Comparison of ENCODE assay signal across 17 mouse cellular contexts in genomic region chr8:110183748-110184147, GRCm38 (mm10). TPM values are rescaled to one million over a fixed set of nuclear protein-coding genes. Genes with fewer than 3 reads are reported as not detected.
DNase-seq lines count a peak whose midpoint lies in the region; TF ChIP-seq lines count a peak whose summit lies in the region.
"Had no signal": no experiment of that assay in that cellular context is flagged by ENCODE, and none has a peak within 500 bp of the region (broad histone marks: within the 10 kb centered on the region; RNA-seq: fewer than 3 reads in every experiment).

No protein-coding gene starts in this region.

- H3K9me3 ChIP-seq in ES-E14 (ENCODE audit: control insufficient read depth, insufficient read depth, low read depth, low read length): no peaks in the 10 kb centered on the region
- H3K9me3 ChIP-seq: midbrain, embryonic 12.5 days had no signal

- TF ChIP-seq CTCF in kidney, adult 2 months (conservative IDR thresholded peaks at IDR 0.05; ENCODE audit: insufficient read depth, insufficient read length, low read depth, low read length): no peak

- no peaks in the 10 kb centered on the region for H3K4me1 ChIP-seq in kidney, adult 2 months (ENCODE audit: control insufficient read depth, insufficient read depth, low read length)
- no peaks in the 10 kb centered on the region for H3K4me1 ChIP-seq in ES-E14 (ENCODE audit: control insufficient read depth in 2 of 2, insufficient read depth in 2 of 2, low read length in 2 of 2, poor library complexity in 1 of 2)

- no peaks in the 10 kb centered on the region for H3K27me3 ChIP-seq in kidney, adult 2 months (replicated peaks; ENCODE audit: control insufficient read depth, insufficient read depth, low read length)
- H3K27me3 ChIP-seq: midbrain, embryonic 12.5 days had no signal

- no peak for TF ChIP-seq POLR2A in kidney, adult 2 months (IDR thresholded peaks at IDR 0.05; ENCODE audit: low read depth, low read length)

- 15% methylated on average over 11 of the region's 11 CpGs for WGBS in kidney, adult 2 months

- in situ Hi-C loops in ES-E14 (cut with MboI; ENCODE audit: low sequenced_read_pairs in 2 of 2, unreplicated experiment in 2 of 2): no loop called here

- DNase-seq in adrenal gland, postnatal 10 days: peak; percentile 10
- no peak for DNase-seq in adrenal gland, adult 18-20 months (ENCODE audit: low spot score in 2 of 2)
- DNase-seq in kidney, adult 18-20 months: peak; percentile 13
- no peak for DNase-seq in kidney, adult 2 months
- peak; percentile 42 for DNase-seq in ES-E14 (ENCODE audit: low read depth, low spot score)
- DNase-seq in kidney, postnatal 14 days: peak; percentile 8
- DNase-seq in frontal cortex, postnatal 36 days (ENCODE audit: low spot score in 2 of 2): no peak
- no peak for DNase-seq in frontal cortex, postnatal 14 days (ENCODE audit: low spot score in 2 of 2)
- DNase-seq: cerebellum, postnatal 14 days; gastrocnemius, postnatal 36 days; lung, postnatal 10 days; right cerebral cortex, adult 18-20 months; spleen, adult 18-20 months; thymus, postnatal 4 days had no signal

- H3K27ac ChIP-seq in kidney, adult 2 months (ENCODE audit: insufficient read depth, low read depth, low read length): no peak overlapping the region
- H3K27ac ChIP-seq in ES-E14 (ENCODE audit: insufficient read depth, low read depth, low read length, poor library complexity, severe bottlenecking): no peak overlapping the region
- H3K27ac ChIP-seq: layer of hippocampus, adult 2 months; midbrain, embryonic 12.5 days had no signal

- H3K9ac ChIP-seq in ES-E14 (ENCODE audit: insufficient read depth, low read depth, low read length, poor library complexity, severe bottlenecking): no peak overlapping the region
- H3K9ac ChIP-seq: midbrain, embryonic 12.5 days had no signal

- H3K4me3 ChIP-seq in kidney, adult 2 months (ENCODE audit: insufficient read depth, low read depth, low read length): no peak overlapping the region
- H3K4me3 ChIP-seq in ES-E14 (ENCODE audit: insufficient read depth in 1 of 2, low read depth in 1 of 2, low read length in 2 of 2, poor library complexity in 1 of 2, severe bottlenecking in 1 of 2): no peak overlapping the region
- H3K4me3 ChIP-seq: layer of hippocampus, adult 2 months; midbrain, embryonic 12.5 days had no signal

- H3K36me3 ChIP-seq in kidney, adult 2 months (ENCODE audit: control insufficient read depth, insufficient read depth, low read length): no peaks in the 10 kb centered on the region
- H3K36me3 ChIP-seq in ES-E14 (ENCODE audit: control insufficient read depth, insufficient read depth, low read length, poor library complexity, severe bottlenecking): no peaks in the 10 kb centered on the region
- H3K36me3 ChIP-seq: midbrain, embryonic 12.5 days had no signal

TF ChIP-seq in ES-E14, 5 proteins besides CTCF, POLR2A, EP300 and RAD21:
- no peak for TF ChIP-seq MAFK (IDR thresholded peaks at IDR 0.05; ENCODE audit: insufficient read depth, low read depth, low read length)
- TF ChIP-seq ZNF384 (IDR thresholded peaks at IDR 0.05; ENCODE audit: low read depth, low read length): no peak
- TF ChIP-seq ZC3H11A (IDR thresholded peaks at IDR 0.05; ENCODE audit: borderline replicate concordance, low read depth, low read length): no peak
- no peak for TF ChIP-seq CHD2 (IDR thresholded peaks at IDR 0.05; ENCODE audit: low read depth, low read length)
- TF ChIP-seq HCFC1 (IDR thresholded peaks at IDR 0.05; ENCODE audit: borderline replicate concordance, insufficient read depth, low read length): no peak

RNA-seq across cellular contexts. Expression of gene Calb2, which starts 15.7 kb away (rescaled TPM):
- under 1 TPM; 0.21 to 0.24 TPM for total RNA-seq in adrenal gland, postnatal 10 days (2021)
- total RNA-seq in adrenal gland, adult 18-20 months (2021): 1 to 10 TPM in 1 of 2 experiments, under 1 TPM in 1; 0.36 to 1.2 TPM
- polyA plus RNA-seq in kidney, adult 2 months (2012; rRNA removed): not detected in 2 replicates
- 2.8 and 3.2 TPM in 2 replicates for total RNA-seq in ES-E14 (2012; rRNA removed)
- total RNA-seq: gastrocnemius, postnatal 36 days; liver, adult 2 months had no signal
- polyA plus RNA-seq: liver, adult 2 months had no signal

RNA-seq across cellular contexts. Expression of gene Cmtr2, which starts 31.7 kb away (rescaled TPM):
- 1 to 10 TPM; 6.5 to 7.8 TPM for total RNA-seq in adrenal gland, postnatal 10 days (2021)
- 1 to 10 TPM; 7.3 to 8.0 TPM for total RNA-seq in adrenal gland, adult 18-20 months (2021)
- polyA plus RNA-seq in kidney, adult 2 months (2012; rRNA removed): 2.8 and 3.1 TPM in 2 replicates
- 4.9 and 6.5 TPM in 2 replicates for total RNA-seq in ES-E14 (2012; rRNA removed)

Comparison
In these comparisons a context has a peak if more than half of its experiments do, and no peak if none do; other contexts are left out.
1. DNase-seq: peak in adrenal gland, postnatal 10 days (single experiment), kidney, adult 18-20 months (single experiment), ES-E14 (single experiment) and kidney, postnatal 14 days (single experiment); none in adrenal gland, adult 18-20 months (0 of 2), kidney, adult 2 months (single experiment), frontal cortex, postnatal 36 days (0 of 2) and frontal cortex, postnatal 14 days (0 of 2).